Mouse (Mus musculus) liver, embryonic 14.5 days (tissue): Measurements from ENCODE around the gene Tmcc3. TPM values are rescaled to one million over a fixed set of nuclear protein-coding genes. Genes with fewer than 3 reads are reported as not detected.

Source experiments
- ATAC-seq: fragments of 200-750 bp; cut with Nextera tagmentation; 2 replicates; pipeline ENCODE4 v1.8.0; 2017; ENCODE audit warnings: moderate number of reproducible peaks, mild to moderate bottlenecking, moderate library complexity; ENCODE audit not compliant: insufficient read depth
- DNase-seq, 3 experiments: peaks; one replicate each; pipeline ENCODE4 v3.0.0-alpha.2; 2012 to 2013; ENCODE audit warnings: low read depth in 3 of 3, low spot score in 3 of 3
- H3K27ac ChIP-seq: fragments of 300-500 bp; sonication (generic); 2 replicates; pipeline ENCODE4 v1.5.1; 2014; ENCODE audit warnings: moderate library complexity, mild to moderate bottlenecking, control low read depth, inconsistent platforms
- H3K27me3 ChIP-seq: fragments of 300-500 bp; sonication (generic); 2 replicates; pipeline ENCODE4 v1.6.1; 2014; ENCODE audit warnings: mild to moderate bottlenecking, low read length, moderate library complexity; ENCODE audit not compliant: control insufficient read depth, insufficient read depth
- H3K36me3 ChIP-seq: fragments of 300-500 bp; sonication (generic); replicated peaks from 2 replicates; pipeline ENCODE4 v1.6.1; 2014; ENCODE audit warnings: low read depth; ENCODE audit not compliant: control insufficient read depth, insufficient read depth
- H3K4me1 ChIP-seq, 2 experiments: fragments of 200-500 bp in 1 of 2; fragments of 300-500 bp in 1 of 2; sonication (generic) in 1 of 2; replicated peaks; 2 replicates each; pipeline ENCODE4 v1.6.1; 2012 to 2014; ENCODE audit warnings: antibody characterized with exemption in 1 of 2, inconsistent platforms in 1 of 2, low read length in 1 of 2; ENCODE audit not compliant: control insufficient read depth in 2 of 2, insufficient read depth in 2 of 2
- H3K4me2 ChIP-seq: fragments of 300-500 bp; sonication (generic); 2 replicates; pipeline ENCODE4 v1.6.1; 2014; ENCODE audit warnings: low read depth, mild to moderate bottlenecking, control low read depth, moderate library complexity
- H3K4me3 ChIP-seq, 2 experiments: fragments of 200-500 bp in 1 of 2; fragments of 300-500 bp in 1 of 2; sonication (generic) in 1 of 2; 2 replicates each; pipeline ENCODE4 v1.5.1; 2012 to 2014; ENCODE audit warnings: low read depth in 2 of 2, low read length in 2 of 2, mild to moderate bottlenecking in 2 of 2, control low read depth in 1 of 2, inconsistent platforms in 1 of 2, moderate library complexity in 1 of 2; ENCODE audit not compliant: insufficient read depth in 1 of 2
- H3K9ac ChIP-seq: fragments of 300-500 bp; sonication (generic); replicated peaks from 2 replicates; pipeline ENCODE4 v1.6.1; 2014; ENCODE audit warnings: mild to moderate bottlenecking, control low read depth, moderate library complexity
- H3K9me3 ChIP-seq: fragments of 300-500 bp; sonication (generic); 2 replicates; pipeline ENCODE4 v1.6.1; 2016; ENCODE audit warnings: low read length, mixed read lengths; ENCODE audit not compliant: control insufficient read depth
- CTCF ChIP-seq: IDR thresholded peaks from 2 replicates; pipeline ENCODE4 v1.5.1; 2016; ENCODE audit warnings: antibody characterized with exemption, low read depth, control low read depth
- EP300 ChIP-seq: IDR thresholded peaks from 2 replicates; pipeline ENCODE4 v1.6.1; 2016; ENCODE audit warnings: antibody characterized with exemption, low read depth
- WGBS: fragments of 180-500 bp; shearing (Covaris S2); extraction: QIAGEN DNeasy Blood & Tissue Kit; methylation state at CpG from one replicate; pipeline ENCODE4 v1.1.7; 2014; ENCODE audit not compliant: insufficient replicate concordance; 5-methylcytosine and 5-hydroxymethylcytosine counted together
- polyA plus RNA-seq, 2 experiments: library from polyadenylated mRNA; depleted of rRNA in 1 of 2; stranded (reverse) in 1 of 2; unstranded in 1 of 2; fragments of >200 nt; fragmentation: Nextera tagmentation in 1 of 2; extraction: Ambion mirVana in 1 of 2; gene quantifications; 2 replicates each; pipeline versions ENCODE4 v1.2.1 to v1.2.3; 2012 to 2014

Tmcc3 gene
- polyA plus RNA-seq, 2 experiments, result 1.4 to 2.6 TPM

DNA sequence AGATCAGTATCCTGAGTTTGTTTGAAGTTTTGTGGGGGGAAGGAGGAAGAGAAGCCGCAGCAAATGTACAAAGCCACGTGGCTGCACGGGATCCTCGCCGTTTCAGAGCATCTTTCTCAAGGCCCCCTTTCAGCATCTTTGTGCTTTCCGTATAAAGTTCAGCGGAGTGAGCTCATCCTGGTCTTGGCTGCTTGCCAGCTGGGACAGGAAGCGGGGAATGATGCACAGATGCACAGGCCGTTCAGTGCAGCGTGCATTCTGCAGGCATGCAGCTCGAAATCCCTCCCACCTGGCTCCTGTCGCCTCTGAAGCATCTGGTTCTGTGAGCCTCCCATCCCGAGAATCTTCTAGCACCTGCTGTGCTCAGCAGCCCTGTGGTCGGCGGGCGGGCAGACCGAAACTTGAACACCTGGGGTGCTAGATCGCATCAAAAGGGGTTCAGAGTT is 212.0 kb downstream of the Tmcc3 start:
- Histone ChIP-seq H3K27ac (no peak overlapping the region), H3K9me3 (no peaks in the 10 kb centered on the region), H3K4me2 (no peak overlapping the region), H3K36me3 (no peaks in the 10 kb centered on the region), H3K27me3 (no peaks in the 10 kb centered on the region), H3K4me1 (peaks cover 21 to 50% of the 10 kb centered on the region in 2 experiments), H3K4me3 (no peak overlapping the region), H3K9ac (no peak overlapping the region)
- no peak for DNase-seq
- ATAC-seq, result no peak
- no peak for TF ChIP-seq CTCF
- no peak for TF ChIP-seq EP300
- WGBS, result 50% methylated on average over 18 of the region's 18 CpGs

DNA sequence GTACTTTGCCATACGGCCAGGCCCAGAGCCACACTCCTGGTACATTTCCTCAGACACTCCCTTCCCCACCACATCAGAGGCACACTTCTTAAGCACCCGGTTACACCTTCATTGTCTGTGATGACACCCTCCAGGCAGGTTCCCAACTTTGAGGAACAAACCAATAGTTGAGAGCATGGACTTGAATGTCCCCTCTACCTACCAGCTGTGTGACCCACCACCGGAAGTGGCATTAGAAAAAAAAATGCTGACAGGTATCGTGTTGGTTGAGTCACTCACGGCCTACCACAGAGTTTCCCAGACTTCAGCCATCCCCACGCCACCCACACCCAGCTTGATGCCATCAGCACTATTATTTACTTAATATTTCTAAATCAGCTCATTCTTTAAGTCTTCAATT is 213.2 kb downstream of the Tmcc3 start:
- WGBS, result 55% methylated on average over 6 of the region's 6 CpGs
- TF ChIP-seq EP300 (no peak), CTCF (no peak)
- DNase-seq (no peak), ATAC-seq (no peak)
- no peak overlapping the region for H3K9ac ChIP-seq
- H3K4me2 ChIP-seq, result no peak overlapping the region
- H3K9me3 ChIP-seq, result no peaks in the 10 kb centered on the region
- H3K27ac ChIP-seq, result no peak overlapping the region
- peaks cover 24 to 54% of the 10 kb centered on the region in 2 experiments for H3K4me1 ChIP-seq
- no peaks in the 10 kb centered on the region for H3K27me3 ChIP-seq
- no peaks in the 10 kb centered on the region for H3K36me3 ChIP-seq
- no peak overlapping the region for H3K4me3 ChIP-seq

GRCm38 (mm10) chr10:94525784-94526183 is 214.0 kb downstream of the Tmcc3 start:
- Histone ChIP-seq H3K9ac (no peak overlapping the region), H3K4me1 (peaks cover 24 to 53% of the 10 kb centered on the region in 2 experiments), H3K4me3 (no peak overlapping the region), H3K27ac (no peak overlapping the region), H3K27me3 (no peaks in the 10 kb centered on the region), H3K9me3 (no peaks in the 10 kb centered on the region), H3K4me2 (no peak overlapping the region), H3K36me3 (no peaks in the 10 kb centered on the region)
- TF ChIP-seq CTCF (no peak), EP300 (no peak)
- WGBS, result 72% methylated on average over 7 of the region's 7 CpGs
- no peak for ATAC-seq
- no peak for DNase-seq

DNA sequence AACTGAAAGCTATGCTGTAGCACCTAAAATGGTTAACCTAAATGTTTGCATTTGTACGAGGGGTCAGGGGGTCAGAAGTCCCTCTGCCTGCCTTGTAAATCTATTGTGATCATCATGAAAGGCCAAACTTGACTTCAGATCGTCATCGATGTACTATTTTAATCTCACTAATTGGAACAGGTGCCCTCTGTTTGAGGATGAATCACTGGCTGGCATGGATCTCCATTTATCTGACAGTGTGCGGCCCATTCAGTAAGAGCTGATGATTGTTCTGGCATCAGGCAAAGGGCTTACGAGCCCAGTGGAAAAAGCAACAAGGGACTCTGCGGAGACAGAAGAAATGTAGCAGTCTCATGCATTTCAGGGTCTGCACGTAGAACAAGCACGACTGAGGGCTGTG is 215.1 kb downstream of the Tmcc3 start:
- ATAC-seq, result no peak; the same call in 1 of the 2 replicates
- H3K9me3 ChIP-seq, result no peaks in the 10 kb centered on the region
- no peaks in the 10 kb centered on the region for H3K27me3 ChIP-seq
- peak overlapping the region; percentile 10 for H3K27ac ChIP-seq
- WGBS, result 68% methylated on average over 8 of the region's 8 CpGs
- no peaks in the 10 kb centered on the region for H3K36me3 ChIP-seq
- H3K9ac ChIP-seq, result no peak overlapping the region
- no peak overlapping the region for H3K4me3 ChIP-seq
- peaks cover 24 to 46% of the 10 kb centered on the region in 2 experiments for H3K4me1 ChIP-seq
- TF ChIP-seq EP300 (no peak), CTCF (no peak)
- DNase-seq, result no peak
- H3K4me2 ChIP-seq, result peak overlapping the region; percentile 46

DNA sequence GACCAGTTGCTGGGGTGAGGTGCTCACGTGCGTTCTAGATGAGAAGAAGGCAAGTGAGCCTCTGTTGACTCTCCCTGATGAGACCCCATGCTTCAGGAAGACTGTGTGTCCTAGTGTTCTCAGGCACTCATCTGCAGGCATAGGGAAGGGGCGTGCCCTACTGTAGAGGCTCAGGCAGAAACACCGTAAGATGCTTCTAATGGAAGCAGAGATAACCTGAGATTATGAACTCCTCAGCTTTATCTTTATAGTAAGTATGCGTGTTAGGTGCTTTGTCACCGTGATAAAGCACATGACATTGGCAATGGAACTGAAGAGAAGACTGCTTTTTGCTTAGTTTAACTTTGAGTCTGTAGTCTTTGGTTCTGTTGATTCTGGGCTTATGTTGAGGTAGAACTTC is 215.5 kb downstream of the Tmcc3 start:
- H3K27ac ChIP-seq, result peak overlapping the region; percentile 10

More for the DNA sequence above, 215.5 kb downstream of the Tmcc3 start:
- H3K9ac ChIP-seq, result no peak overlapping the region
- DNase-seq, result peak; percentile 54 to 62 (median 54)
- peaks cover 24 to 45% of the 10 kb centered on the region in 2 experiments for H3K4me1 ChIP-seq
- H3K27me3 ChIP-seq, result no peaks in the 10 kb centered on the region
- H3K36me3 ChIP-seq, result no peaks in the 10 kb centered on the region
- no peaks in the 10 kb centered on the region for H3K9me3 ChIP-seq
- peak; percentile 86 for ATAC-seq
- TF ChIP-seq CTCF (no peak), EP300 (peak; percentile 87)
- 24% methylated on average over 6 of the region's 6 CpGs for WGBS
- H3K4me2 ChIP-seq, result peak overlapping the region; percentile 46
- no peak overlapping the region for H3K4me3 ChIP-seq
